ENCODE assay signal across 16 mouse cellular contexts in the genomic region with DNA sequence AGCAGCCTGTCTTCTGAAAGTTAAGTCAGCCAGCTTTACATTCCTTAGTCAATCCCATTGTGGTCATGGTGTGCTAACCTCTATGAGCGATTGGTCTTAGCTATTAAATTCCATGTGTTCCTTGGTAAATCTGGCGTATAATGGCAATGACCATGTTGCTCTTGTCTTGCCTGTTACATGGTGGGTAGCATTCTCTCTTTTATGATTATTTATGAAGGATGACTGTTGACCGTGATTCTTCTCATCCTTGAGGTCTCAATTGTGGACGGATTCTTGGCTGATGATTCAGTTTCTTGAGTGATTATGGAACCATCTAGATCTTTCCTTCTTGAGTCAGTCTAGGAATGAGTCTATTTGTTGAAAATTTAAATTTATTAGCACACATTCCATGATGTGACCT.
"Had no signal": no experiment of that assay in that cellular context is flagged by ENCODE, and none has a peak within 500 bp of the region (broad histone marks: within the 10 kb centered on the region; RNA-seq: fewer than 3 reads in every experiment).

No protein-coding gene starts in this region.

- ATAC-seq: midbrain, embryonic 13.5 days; midbrain, embryonic 15.5 days had no signal

- H3K36me3 ChIP-seq: midbrain, embryonic 13.5 days; midbrain, embryonic 15.5 days; neural tube, embryonic 12.5 days had no signal

- H3K9me3 ChIP-seq: midbrain, embryonic 15.5 days; neural tube, embryonic 12.5 days had no signal

- H3K4me2 ChIP-seq: lung, embryonic 14.5 days; midbrain, embryonic 11.5 days; midbrain, embryonic 13.5 days; midbrain, embryonic 15.5 days; neural tube, embryonic 12.5 days had no signal

- H3K4me3 ChIP-seq: midbrain, embryonic 13.5 days; midbrain, embryonic 15.5 days; neural tube, embryonic 12.5 days had no signal

- H3K27ac ChIP-seq: midbrain, embryonic 13.5 days; midbrain, embryonic 15.5 days; neural tube, embryonic 12.5 days had no signal

- H3K4me1 ChIP-seq: midbrain, embryonic 15.5 days; neural tube, embryonic 12.5 days had no signal

- H3K9ac ChIP-seq: lung, embryonic 14.5 days; midbrain, embryonic 13.5 days; midbrain, embryonic 15.5 days; neural tube, embryonic 12.5 days had no signal

- DNase-seq: lung, adult 18-20 months; lung, embryonic 14.5 days; lung, postnatal 10 days; lung, postnatal 4 days; retina, postnatal 1 day; right cerebral cortex, adult 18-20 months; right cerebral cortex, postnatal 25 days; right cerebral cortex, postnatal 4 days; spleen, adult 18-20 months; thymus, adult 18-20 months; thymus, postnatal 14 days; thymus, postnatal 36 days had no signal

- H3K27me3 ChIP-seq: midbrain, embryonic 13.5 days; midbrain, embryonic 15.5 days; neural tube, embryonic 12.5 days had no signal
